Mouse (Mus musculus) MEL (cell line): Measurements from ENCODE around the gene Samsn1.

Source experiments
- CTCF ChIP-seq, 3 experiments: IDR thresholded peaks in 2 of 3; conservative IDR thresholded peaks in 1 of 3; 2 replicates each; pipeline ENCODE4 v1.5.1; 2011 to 2012; ENCODE audit warnings: low read length in 3 of 3, low read depth in 2 of 3, mild to moderate bottlenecking in 2 of 3, improper control_type of control experiment in 1 of 3, inconsistent platforms in 1 of 3, mixed read lengths in 1 of 3, moderate library complexity in 1 of 3; ENCODE audit not compliant: control insufficient read depth in 1 of 3, insufficient read depth in 1 of 3, poor library complexity in 1 of 3, severe bottlenecking in 1 of 3
- E2F4 ChIP-seq: IDR thresholded peaks from 2 replicates; pipeline ENCODE4 v1.6.1; 2011; ENCODE audit warnings: low read depth, low read length, improper control_type of control experiment, borderline replicate concordance
- ELF1 ChIP-seq: IDR thresholded peaks from 2 replicates; pipeline ENCODE4 v1.6.1; 2014; ENCODE audit warnings: low read depth, mild to moderate bottlenecking, inconsistent platforms, low read length, improper control_type of control experiment, moderate library complexity
- EP300 ChIP-seq, 2 experiments: IDR thresholded peaks; 2 replicates each; pipeline ENCODE4 v1.6.1; 2011; ENCODE audit warnings: improper control_type of control experiment in 2 of 2, low read length in 2 of 2, low read depth in 1 of 2, mild to moderate bottlenecking in 1 of 2
- MAX ChIP-seq: IDR thresholded peaks from 2 replicates; pipeline ENCODE4 v1.6.1; 2011; ENCODE audit warnings: low read length, improper control_type of control experiment
- MXI1 ChIP-seq: IDR thresholded peaks from 2 replicates; pipeline ENCODE4 v1.6.1; 2011; ENCODE audit warnings: mild to moderate bottlenecking, low read depth, low read length, improper control_type of control experiment
- POLR2A ChIP-seq, 2 experiments: IDR thresholded peaks; 2 replicates each; pipeline ENCODE4 v1.6.1; 2011 to 2012; ENCODE audit warnings: low read length in 2 of 2, mild to moderate bottlenecking in 2 of 2, control low read depth in 1 of 2, improper control_type of control experiment in 1 of 2, low read depth in 1 of 2, moderate library complexity in 1 of 2; ENCODE audit not compliant: control insufficient read depth in 1 of 2, insufficient read depth in 1 of 2, poor library complexity in 1 of 2
- TAL1 ChIP-seq: IDR thresholded peaks from 2 replicates; pipeline ENCODE4 v1.6.1; 2012; ENCODE audit warnings: mild to moderate bottlenecking, inconsistent platforms, low read length, moderate library complexity, mixed read lengths
- TCF12 ChIP-seq: IDR thresholded peaks from 2 replicates; pipeline ENCODE4 v1.6.1; 2014; ENCODE audit warnings: low read depth, mild to moderate bottlenecking, inconsistent platforms, low read length, improper control_type of control experiment, moderate library complexity
- ZC3H11A ChIP-seq: IDR thresholded peaks from 2 replicates; pipeline ENCODE4 v1.6.1; 2012; ENCODE audit warnings: low read depth, mild to moderate bottlenecking, inconsistent platforms, low read length, improper control_type of control experiment
- ZNF384 ChIP-seq: IDR thresholded peaks from 2 replicates; pipeline ENCODE4 v1.6.1; 2012; ENCODE audit warnings: low read depth, mild to moderate bottlenecking, inconsistent platforms, low read length, improper control_type of control experiment

DNA sequence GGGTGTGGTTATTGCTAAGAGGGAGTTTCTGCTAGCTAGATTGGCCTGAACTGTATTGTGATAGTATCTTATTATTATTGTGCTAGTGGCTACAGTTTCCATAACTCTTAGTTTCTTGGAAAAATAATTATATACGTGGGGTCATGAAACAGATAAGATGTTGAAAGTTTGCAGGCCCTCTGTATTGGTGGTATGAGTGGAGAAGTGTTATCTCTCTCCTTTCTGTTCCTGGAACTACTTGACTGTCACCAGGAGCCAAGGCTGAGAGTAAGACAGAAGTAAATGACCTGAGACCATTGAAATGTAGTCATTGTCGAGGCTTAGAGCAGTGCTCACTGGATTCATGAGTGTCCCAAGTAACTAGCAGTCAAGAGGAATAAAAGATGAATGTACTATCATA is 169.6 kb downstream of the Samsn1 start:
- TF ChIP-seq TAL1 (no peak), EP300 (IDR thresholded peaks at IDR 0.05; ENCODE audit: low read depth in 1 of 2, low read length in 2 of 2) (no peak), CTCF (IDR thresholded peaks at IDR 0.05 in 2 of 3, conservative IDR thresholded peaks at IDR 0.05 in 1 of 3; ENCODE audit: control insufficient read depth in 1 of 3, insufficient read depth in 1 of 3, low read depth in 2 of 3, low read length in 3 of 3, poor library complexity in 1 of 3, severe bottlenecking in 1 of 3) (no peak), ZC3H11A (no peak), ELF1 (no peak), POLR2A (IDR thresholded peaks at IDR 0.05; ENCODE audit: control insufficient read depth in 1 of 2, insufficient read depth in 1 of 2, low read depth in 1 of 2, low read length in 2 of 2, poor library complexity in 1 of 2) (no peak), MAX (no peak), MXI1 (no peak), TCF12 (no peak), ZNF384 (no peak), E2F4 (no peak)
